Mouse (Mus musculus) ES-E14 (cell line): ENCODE measurements around the gene Ppargc1a. TPM values are rescaled to one million over a fixed set of nuclear protein-coding genes. Genes with fewer than 3 reads are reported as not detected.

Experiments
- DNase-seq: peaks from one replicate; pipeline ENCODE4 v3.0.0-alpha.2; 2013; ENCODE audit warnings: low read depth, low spot score
- H3K27ac ChIP-seq: 2 replicates; pipeline ENCODE4 v1.5.1; 2012; ENCODE audit warnings: low read depth, mild to moderate bottlenecking, low read length, moderate library complexity, mixed read lengths; ENCODE audit not compliant: poor library complexity, insufficient read depth, severe bottlenecking
- H3K36me3 ChIP-seq: 2 replicates; pipeline ENCODE4 v1.6.1; 2012; ENCODE audit warnings: mild to moderate bottlenecking, low read length, moderate library complexity, mixed read lengths; ENCODE audit not compliant: control insufficient read depth, poor library complexity, insufficient read depth, severe bottlenecking
- H3K4me1 ChIP-seq, 2 experiments: fragments of 150-350 bp in 1 of 2; sonication (generic) in 1 of 2; 2 replicates each; pipeline ENCODE4 v1.6.1; 2012; ENCODE audit warnings: low read length in 2 of 2, mild to moderate bottlenecking in 1 of 2, mixed read lengths in 1 of 2; ENCODE audit not compliant: control insufficient read depth in 2 of 2, insufficient read depth in 2 of 2, poor library complexity in 1 of 2
- H3K4me3 ChIP-seq, 2 experiments: fragments of 150-350 bp in 1 of 2; sonication (generic) in 1 of 2; 2 replicates each; pipeline ENCODE4 v1.5.1; 2012; ENCODE audit warnings: low read length in 2 of 2, low read depth in 1 of 2, mild to moderate bottlenecking in 1 of 2, mixed read lengths in 1 of 2; ENCODE audit not compliant: insufficient read depth in 1 of 2, poor library complexity in 1 of 2, severe bottlenecking in 1 of 2
- H3K9ac ChIP-seq: 2 replicates; pipeline ENCODE4 v1.6.1; 2012; ENCODE audit warnings: low read depth, mild to moderate bottlenecking, low read length, mixed read lengths; ENCODE audit not compliant: poor library complexity, insufficient read depth, severe bottlenecking
- H3K9me3 ChIP-seq: fragments of 150-350 bp; sonication (generic); 2 replicates; pipeline ENCODE4 v1.6.1; 2012; ENCODE audit warnings: low read depth, mild to moderate bottlenecking, low read length; ENCODE audit not compliant: control insufficient read depth, insufficient read depth
- CHD2 ChIP-seq: IDR thresholded peaks from 2 replicates; pipeline ENCODE4 v1.6.1; 2014; ENCODE audit warnings: mild to moderate bottlenecking, low read depth, low read length, inconsistent platforms
- HCFC1 ChIP-seq: IDR thresholded peaks from 2 replicates; pipeline ENCODE4 v1.6.1; 2012; ENCODE audit warnings: low read length, inconsistent platforms, borderline replicate concordance; ENCODE audit not compliant: insufficient read depth
- MAFK ChIP-seq: IDR thresholded peaks from 2 replicates; pipeline ENCODE4 v1.6.1; 2014; ENCODE audit warnings: mild to moderate bottlenecking, low read depth, low read length, inconsistent platforms; ENCODE audit not compliant: insufficient read depth
- ZC3H11A ChIP-seq: IDR thresholded peaks from 2 replicates; pipeline ENCODE4 v1.6.1; 2012; ENCODE audit warnings: low read depth, mild to moderate bottlenecking, inconsistent platforms, low read length, borderline replicate concordance
- ZNF384 ChIP-seq: IDR thresholded peaks from 2 replicates; pipeline ENCODE4 v1.6.1; 2012; ENCODE audit warnings: low read depth, low read length, inconsistent platforms
- in situ Hi-C, 2 experiments: fragments of 600-800 bp; cut with MboI; formaldehyde crosslinking; loops; one replicate each; pipeline ENCODE4 v1.15.1; 2025; ENCODE audit warnings: low sequenced_read_pairs in 2 of 2, inconsistent platforms in 1 of 2; ENCODE audit not compliant: unreplicated experiment in 2 of 2
- total RNA-seq: library from RNA; depleted of rRNA; stranded (reverse); fragments of 300-350 nt; gene quantifications from 2 replicates; pipeline ENCODE4 v1.2.3, GENCODE M21; 2012

Ppargc1a gene
- total RNA-seq, 1 experiment, result 0.04 TPM

DNA sequence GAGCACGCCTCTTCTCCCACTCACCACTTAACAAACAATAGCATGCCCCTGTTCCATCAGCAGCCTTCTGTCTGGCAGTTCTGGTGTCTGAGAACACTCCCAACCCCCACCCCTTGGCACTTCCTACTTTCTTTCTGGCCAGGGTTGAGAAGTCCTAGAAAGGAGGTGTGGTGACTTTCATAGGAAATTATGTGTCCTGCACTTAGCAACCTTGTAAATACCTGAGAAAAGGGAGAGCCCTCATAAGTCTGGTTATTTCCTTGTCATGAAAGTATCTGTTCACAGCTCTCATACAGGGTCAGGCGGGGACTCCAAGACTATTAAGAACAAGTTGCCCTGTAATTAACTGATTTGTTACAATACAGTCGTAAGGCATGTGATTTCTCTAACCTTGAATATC, 161.1 kb downstream of the Ppargc1a start:
- no peaks in the 10 kb centered on the region for H3K9me3 ChIP-seq
- TF ChIP-seq ZC3H11A (no peak), ZNF384 (no peak), CHD2 (no peak), HCFC1 (no peak), MAFK (no peak)
- no peak for DNase-seq

More for the DNA sequence above, 161.1 kb downstream of the Ppargc1a start:
- Histone ChIP-seq H3K9ac (no peak overlapping the region), H3K27ac (no peak overlapping the region), H3K4me3 (no peak overlapping the region), H3K4me1 (no peaks in the 10 kb centered on the region), H3K36me3 (no peaks in the 10 kb centered on the region)
- in situ Hi-C loops, result no loop called here
